Mouse (Mus musculus): ENCODE measurements around the gene Olfr1346. TPM values are rescaled to one million over a fixed set of nuclear protein-coding genes. Genes with fewer than 3 reads are reported as not detected.
"Not testable (repeated sequence)": the region's sequence is repeated elsewhere in the genome, so short reads cannot be mapped to it uniquely, and the experiment has no call there.

Gene Olfr1346
- total RNA-seq (2021), result not detected
- long read RNA-seq, experiment 1, result 0 reads
- long read RNA-seq, experiment 2, result 0 reads

DNA sequence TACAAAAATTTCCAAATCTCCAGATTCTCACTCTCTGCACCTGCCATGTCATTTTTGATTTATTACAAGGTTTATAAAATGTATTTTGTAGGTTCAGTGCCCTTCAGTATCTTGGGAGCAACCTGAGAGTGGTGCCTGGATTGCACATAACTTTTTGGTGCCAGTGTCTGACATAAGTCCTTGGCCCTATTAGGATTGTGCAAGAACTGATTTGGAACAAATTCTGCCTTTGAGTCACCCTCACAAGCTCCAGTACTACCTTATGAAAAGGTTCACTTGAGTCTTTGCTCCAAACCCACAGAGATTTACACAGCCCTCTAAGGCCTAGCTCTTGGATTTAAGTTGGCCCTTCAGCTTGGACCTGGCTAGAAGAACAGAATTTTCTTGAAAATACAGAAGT, at the start of gene Olfr1346:
Gene Olfr1346 (plus strand): TSS at position 151 of the 400 bp plus-strand sequence.
- intact Hi-C loops (cut with DNase I; ENCODE audit: low total_unique reads), result no loop called here
- DNase-seq, result no peak

GRCm38 (mm10) chr7:6419894-6420293, 47.0 kb upstream of the Olfr1346 start:
- intact Hi-C loops (cut with DNase I; ENCODE audit: low total_unique reads), result no loop called here

GRCm38 (mm10) chr7:6429381-6429780, 37.5 kb upstream of the Olfr1346 start:
- intact Hi-C loops (cut with DNase I; ENCODE audit: low total_unique reads), result no loop called here
- no peak for DNase-seq

More at GRCm38 (mm10) chr7:6419894-6420293, 47.0 kb upstream of the Olfr1346 start:
- DNase-seq, result no peak

DNA sequence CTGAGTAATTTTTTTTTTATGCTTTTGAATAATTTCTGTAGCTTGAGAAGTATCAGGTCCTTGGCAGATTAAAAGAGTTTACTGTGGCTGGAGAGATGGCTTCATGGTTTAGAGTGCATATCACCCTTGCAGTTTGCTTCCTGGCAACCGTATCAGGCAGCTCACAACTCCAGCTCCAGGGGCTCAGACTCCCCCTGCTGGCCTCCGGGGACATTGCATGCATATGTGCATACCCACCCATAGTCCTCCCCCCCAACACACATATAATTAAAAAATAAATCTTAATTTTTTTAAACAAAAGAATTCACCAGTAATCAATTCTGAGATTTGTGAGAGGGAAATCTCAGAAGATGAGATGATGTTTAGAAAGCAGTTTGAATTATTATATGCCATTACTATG, 36.6 kb upstream of the Olfr1346 start:
- DNase-seq, result no peak

GRCm38 (mm10) chr7:6438388-6438787, 28.5 kb upstream of the Olfr1346 start, which contains the start of gene Olfr1344:
Gene Olfr1344, plus strand, starts transcription at chr7:6438688.
- DNase-seq, result no peak
- intact Hi-C loops (cut with DNase I; ENCODE audit: low total_unique reads), result loop anchor here (10.0 kb wide), 1 partner anchor 486 kb away; no protein-coding TSS in a partner anchor

More for the DNA sequence above, 36.6 kb upstream of the Olfr1346 start:
- intact Hi-C loops (cut with DNase I; ENCODE audit: low total_unique reads), result loop anchor here (5.0 to 10.0 kb wide), 2 partner anchors 73 to 494 kb away; no protein-coding TSS in a partner anchor

DNA sequence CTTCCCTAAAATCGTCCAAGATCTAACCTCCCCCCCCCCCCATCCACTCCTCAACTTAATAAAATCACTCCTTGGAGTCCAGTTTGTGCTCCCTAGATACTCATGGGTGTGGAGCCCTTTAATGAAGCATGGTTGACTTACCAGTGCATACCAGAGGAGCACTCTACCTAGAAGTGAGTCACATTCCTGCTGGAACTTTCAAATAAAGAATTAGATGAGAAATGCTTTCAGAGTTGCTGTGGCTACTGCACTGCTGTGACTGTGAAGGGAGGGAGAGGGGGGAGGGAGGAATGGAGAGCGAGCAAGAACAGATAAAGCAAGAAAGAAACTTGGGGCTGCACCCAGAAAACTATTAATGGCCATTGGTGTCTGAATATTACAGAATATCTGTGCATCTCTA, 25.7 kb upstream of the Olfr1346 start:
- intact Hi-C loops (cut with DNase I; ENCODE audit: low total_unique reads), result no loop called here
- DNase-seq, result no peak

GRCm38 (mm10) chr7:6447771-6448170, 19.1 kb upstream of the Olfr1346 start:
- no peak for DNase-seq
- intact Hi-C loops (cut with DNase I; ENCODE audit: low total_unique reads), result no loop called here

- no peak for DNase-seq
- intact Hi-C loops (cut with DNase I; ENCODE audit: low total_unique reads), result no loop called here
Observed at GRCm38 (mm10) chr7:6455868-6456267, 11.0 kb upstream of the Olfr1346 start, which contains the start of gene Olfr1336. Gene Olfr1336, plus strand, starts transcription at chr7:6456168.

DNA sequence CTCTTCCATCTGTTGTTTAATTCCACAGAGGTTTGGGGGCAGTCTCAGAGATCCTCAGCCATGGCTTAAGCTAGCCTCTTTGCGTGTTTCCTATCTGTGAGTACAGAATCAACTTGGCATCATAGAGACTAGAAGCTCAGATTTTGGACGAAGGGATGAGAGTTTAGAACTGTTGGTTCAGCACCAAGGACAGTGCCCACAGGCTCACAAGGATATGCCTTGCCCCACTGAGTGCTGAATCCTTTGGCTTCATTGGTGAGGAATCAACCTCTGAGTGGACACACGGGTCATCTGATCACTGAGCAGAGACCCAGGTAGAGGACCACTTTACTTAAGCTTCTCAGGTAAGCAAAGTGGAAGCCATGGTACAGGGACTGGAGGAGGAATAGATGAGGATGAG, 10.5 kb upstream of the Olfr1346 start:
- DNase-seq, result no peak
- intact Hi-C loops (cut with DNase I; ENCODE audit: low total_unique reads), result no loop called here

GRCm38 (mm10) chr7:6477633-6478032, 10.7 kb downstream of the Olfr1346 start:
- not testable (repeated sequence) for DNase-seq

GRCm38 (mm10) chr7:6486841-6487240, 19.9 kb downstream of the Olfr1346 start, which contains the start of gene Olfr5:
Gene Olfr5, minus strand, starts transcription at chr7:6486941.
- intact Hi-C loops (cut with DNase I; ENCODE audit: low total_unique reads), result no loop called here
- no peak for DNase-seq

More at GRCm38 (mm10) chr7:6477633-6478032, 10.7 kb downstream of the Olfr1346 start:
- intact Hi-C loops (cut with DNase I; ENCODE audit: low total_unique reads), result not testable (repeated sequence)

DNA sequence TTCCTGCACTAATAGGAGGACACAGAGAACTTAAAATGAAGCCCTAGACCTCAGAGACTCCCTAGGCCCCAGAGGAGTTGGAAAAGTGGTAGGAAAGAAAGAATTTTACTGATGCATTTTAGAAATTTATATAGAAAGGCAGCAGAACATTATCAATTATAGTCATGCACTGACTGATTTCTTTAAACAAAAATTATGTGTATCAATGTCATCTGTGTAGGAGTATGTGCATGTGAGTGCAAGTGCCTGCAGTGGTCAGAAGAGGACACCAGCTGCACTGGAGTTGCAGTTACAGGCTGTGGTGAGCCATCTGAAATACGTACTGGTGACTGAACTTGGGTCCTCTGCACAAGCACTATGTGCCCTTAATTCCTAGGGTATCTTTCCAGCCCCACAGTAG, 32.8 kb downstream of the Olfr1346 start, which contains the start of gene Olfr1347:
Gene Olfr1347 (minus strand): TSS at position 101 of the 400 bp plus-strand sequence.
- intact Hi-C loops (cut with DNase I; ENCODE audit: low total_unique reads), result no loop called here
- DNase-seq, result no peak

GRCm38 (mm10) chr7:6508648-6509047, 41.7 kb downstream of the Olfr1346 start, which contains the start of gene Olfr1348:
Gene Olfr1348, minus strand, starts transcription at chr7:6508748.
- DNase-seq, result no peak
- intact Hi-C loops (cut with DNase I; ENCODE audit: low total_unique reads), result no loop called here

GRCm38 (mm10) chr7:6521666-6522065, 54.8 kb downstream of the Olfr1346 start:
- intact Hi-C loops (cut with DNase I; ENCODE audit: low total_unique reads), result no loop called here
- no peak for DNase-seq

GRCm38 (mm10) chr7:6522850-6523249, 55.9 kb downstream of the Olfr1346 start, which contains the start of gene Olfr1349:
Gene Olfr1349, minus strand, starts transcription at chr7:6522950.
- no peak for DNase-seq
- intact Hi-C loops (cut with DNase I; ENCODE audit: low total_unique reads), result no loop called here

- intact Hi-C loops (cut with DNase I; ENCODE audit: low total_unique reads), result no loop called here
- no peak for DNase-seq
Observed at GRCm38 (mm10) chr7:6525001-6525400, 58.1 kb downstream of the Olfr1346 start.

DNA sequence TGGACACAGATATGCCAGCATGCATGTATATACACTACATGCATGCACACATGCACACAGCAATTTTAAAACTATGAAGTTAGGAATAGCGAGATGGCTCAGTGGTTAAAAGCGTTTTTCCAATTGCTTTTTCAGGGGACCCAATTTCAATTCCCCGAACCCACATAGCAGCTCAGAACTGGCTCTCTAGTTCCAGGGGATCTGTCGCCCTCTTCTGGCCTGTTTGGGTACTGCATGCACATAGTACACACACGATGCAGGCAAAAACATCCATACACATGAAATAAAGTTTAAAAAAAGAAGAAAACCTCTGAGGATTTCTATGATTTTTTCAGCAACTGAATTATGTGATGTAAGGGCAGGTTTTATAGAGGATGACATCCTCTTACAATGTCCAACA, 59.2 kb downstream of the Olfr1346 start:
- intact Hi-C loops (cut with DNase I; ENCODE audit: low total_unique reads), result no loop called here
- DNase-seq, result no peak

Measured in gastrocnemius, postnatal 14 days (tissue).